ENCODE assay signal across 8 mouse cellular contexts in genomic region chr2:35898425-35899134, GRCm38 (mm10).
DNase-seq lines count a peak whose midpoint lies in the region; ATAC-seq lines count a peak whose summit lies in the region.

No protein-coding gene starts in this region.

- no peak overlapping the region for H3K9ac ChIP-seq in limb, embryonic 15.5 days
- no peak overlapping the region for H3K9ac ChIP-seq in hindbrain, embryonic 14.5 days

- H3K36me3 ChIP-seq in limb, embryonic 15.5 days, result no peaks in the 10 kb centered on the region
- no peaks in the 10 kb centered on the region for H3K36me3 ChIP-seq in hindbrain, embryonic 14.5 days (replicated peaks; ENCODE audit: control insufficient read depth, insufficient read depth)

- no peak overlapping the region for H3K4me3 ChIP-seq in limb, embryonic 15.5 days
- H3K4me3 ChIP-seq in hindbrain, embryonic 14.5 days (replicated peaks; ENCODE audit: low read length), result no peak overlapping the region

- no peak overlapping the region for H3K4me2 ChIP-seq in limb, embryonic 15.5 days
- no peak overlapping the region for H3K4me2 ChIP-seq in hindbrain, embryonic 14.5 days (replicated peaks)

- H3K27ac ChIP-seq in limb, embryonic 15.5 days, result no peak overlapping the region
- no peak overlapping the region for H3K27ac ChIP-seq in hindbrain, embryonic 14.5 days

- peaks cover 2% of the 10 kb centered on the region; the same call in 1 of the 2 replicates for H3K4me1 ChIP-seq in limb, embryonic 15.5 days
- no peaks in the 10 kb centered on the region for H3K4me1 ChIP-seq in hindbrain, embryonic 14.5 days (replicated peaks; ENCODE audit: control insufficient read depth, insufficient read depth, low read length)

- H3K27me3 ChIP-seq in limb, embryonic 15.5 days, result no peaks in the 10 kb centered on the region
- no peaks in the 10 kb centered on the region for H3K27me3 ChIP-seq in hindbrain, embryonic 14.5 days (ENCODE audit: control insufficient read depth, insufficient read depth, low read length)

- ATAC-seq in limb, embryonic 15.5 days (ENCODE audit: insufficient number of reproducible peaks, low FRiP score, low TSS enrichment, low read depth), result peak; percentile 61
- ATAC-seq in hindbrain, embryonic 14.5 days (ENCODE audit: low FRiP score), result no peak

- H3K9me3 ChIP-seq in limb, embryonic 15.5 days, result no peaks in the 10 kb centered on the region
- no peaks in the 10 kb centered on the region for H3K9me3 ChIP-seq in hindbrain, embryonic 14.5 days (ENCODE audit: control insufficient read depth, low read length)

- WGBS in limb, embryonic 15.5 days, result 68% methylated on average over 6 of the region's 6 CpGs
- 83% methylated on average over 6 of the region's 6 CpGs for WGBS in hindbrain, embryonic 14.5 days

- peak; percentile 54 for DNase-seq in ovary, adult 18-20 months (ENCODE audit: low spot score)
- no peak for DNase-seq in ovary, postnatal 10 days (ENCODE audit: low spot score)
- DNase-seq in gastrocnemius, adult 8-10 months (ENCODE audit: low spot score in 2 of 2), result peak; percentile 85 to 89
- DNase-seq in spleen, postnatal 36 days (ENCODE audit: low spot score in 2 of 2), result peak; percentile 19 to 22
- no peak for DNase-seq in MN1 (ENCODE audit: low spot score)
- DNase-seq in hindbrain, embryonic 14.5 days (ENCODE audit: low spot score), result no peak
- no peak for DNase-seq in right cerebral cortex, adult 2 months (ENCODE audit: low spot score in 2 of 2)

Comparison
In these comparisons a context has a peak if more than half of its experiments do, and no peak if none do; other contexts are left out.
1. DNase-seq: peak in ovary, adult 18-20 months (single experiment), gastrocnemius, adult 8-10 months (2 of 2) and spleen, postnatal 36 days (2 of 2); none in ovary, postnatal 10 days (single experiment), MN1 (single experiment), hindbrain, embryonic 14.5 days (single experiment) and right cerebral cortex, adult 2 months (0 of 2).